Mouse (Mus musculus) lung, adult 2 months (tissue): ENCODE data around the gene Dcdc2a. TPM values are rescaled to one million over a fixed set of nuclear protein-coding genes. Genes with fewer than 3 reads are reported as not detected.

Source experiments
- DNase-seq: peaks from one replicate; pipeline ENCODE4 v3.0.0; 2022
- H3K4me1 ChIP-seq: fragments of 200-500 bp; 2 replicates; pipeline ENCODE4 v1.6.1; 2011; ENCODE audit warnings: low read length; ENCODE audit not compliant: control insufficient read depth, insufficient read depth
- H3K4me3 ChIP-seq: fragments of 200-500 bp; replicated peaks from 2 replicates; pipeline ENCODE3; 2011; ENCODE audit warnings: low read depth, mild to moderate bottlenecking, control low read depth, low read length; ENCODE audit errors: extremely low read depth
- CTCF ChIP-seq: fragments of 200-500 bp; IDR thresholded peaks from 2 replicates; pipeline ENCODE4 v1.5.1; 2011; ENCODE audit warnings: mild to moderate bottlenecking, low read length, control low read depth; ENCODE audit not compliant: insufficient read depth
- POLR2A ChIP-seq: fragments of 200-500 bp; IDR thresholded peaks from 2 replicates; pipeline ENCODE4 v1.6.1; 2011; ENCODE audit warnings: low read depth, mild to moderate bottlenecking, control low read depth, low read length, borderline replicate concordance; ENCODE audit errors: extremely low read depth
- WGBS: fragments of 180-500 bp; shearing (Covaris S2); methylation state at CpG from one replicate; pipeline ENCODE4 v1.1.7; 2018; 5-methylcytosine and 5-hydroxymethylcytosine counted together
- polyA plus RNA-seq: library from polyadenylated mRNA; depleted of rRNA; stranded (reverse); fragments of >200 nt; gene quantifications from 2 replicates; pipeline ENCODE4 v1.2.3, GENCODE M21; 2012; rRNA removed

Dcdc2a gene
- polyA plus RNA-seq, 1 experiment = 0.95 TPM

DNA sequence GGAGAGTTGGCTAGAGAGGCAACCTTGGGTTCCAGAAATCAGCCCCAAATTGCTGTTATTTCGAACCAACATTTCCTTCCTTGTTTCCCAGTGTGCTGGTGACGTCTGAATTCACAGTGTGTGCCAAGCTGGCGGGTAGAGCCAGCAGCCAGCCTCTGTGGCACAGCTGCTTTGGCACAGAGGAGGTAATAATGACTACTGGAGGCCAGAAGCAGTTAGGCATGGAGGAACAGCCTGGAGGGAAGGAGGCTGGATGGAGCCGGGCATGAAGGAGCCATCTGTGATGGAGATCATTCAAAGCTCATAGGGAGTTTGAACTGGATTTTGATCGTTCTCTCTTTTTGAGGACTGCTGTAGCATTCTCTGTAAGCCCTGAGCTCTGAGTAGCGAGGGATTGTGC, 201.8 kb downstream of the Dcdc2a start:
- no peak for TF ChIP-seq CTCF
- no peak for TF ChIP-seq POLR2A
- 77% methylated on average over 6 of the region's 6 CpGs for WGBS
- H3K4me1 ChIP-seq = no peaks in the 10 kb centered on the region
- DNase-seq = no peak
- no peak overlapping the region for H3K4me3 ChIP-seq

Other genes with a start within 250 kb of the Dcdc2a start
- gene Acot13, start 224.5 kb upstream of the Dcdc2a start, polyA plus RNA-seq = 32.3 and 32.6 TPM in 2 replicates
- gene Tdp2, start 224.3 kb upstream of the Dcdc2a start, polyA plus RNA-seq = 8.9 and 12.7 TPM in 2 replicates
- 0.71 and 0.86 TPM in 2 replicates for gene D130043K22Rik, start 210.9 kb upstream of the Dcdc2a start, polyA plus RNA-seq
- gene Aldh5a1, start 118.3 kb upstream of the Dcdc2a start, polyA plus RNA-seq = 3.8 TPM in 2 replicates
- gene Gpld1, start 112.9 kb upstream of the Dcdc2a start, polyA plus RNA-seq = 1.8 and 9.0 TPM in 2 replicates
- gene Mrs2, start 35.6 kb upstream of the Dcdc2a start, polyA plus RNA-seq = 16.6 and 19.5 TPM in 2 replicates
- gene Nrsn1, start 214.5 kb downstream of the Dcdc2a start, polyA plus RNA-seq = not detected in 2 replicates